Mouse (Mus musculus) G1E (cell line): ENCODE data around the gene Vwa5b1.

Experiments used
- CTCF ChIP-seq: IDR thresholded peaks from 2 replicates; pipeline ENCODE4 v1.5.1; 2012; ENCODE audit warnings: low read depth, low read length, inconsistent platforms, mixed read lengths
- GATA1 ChIP-seq: IDR thresholded peaks from 2 replicates; pipeline ENCODE4 v1.6.1; 2012; ENCODE audit warnings: borderline replicate concordance, low read length, inconsistent platforms, mixed read lengths
- GATA2 ChIP-seq: IDR thresholded peaks from 2 replicates; pipeline ENCODE4 v1.6.1; 2012; ENCODE audit warnings: low read depth, low read length, inconsistent platforms, borderline replicate concordance
- POLR2AphosphoS5 ChIP-seq: IDR thresholded peaks from 2 replicates; pipeline ENCODE4 v1.6.1; 2012; ENCODE audit warnings: low read depth, low read length, inconsistent platforms; ENCODE audit not compliant: insufficient replicate concordance
- TAL1 ChIP-seq: conservative IDR thresholded peaks from 2 replicates; pipeline ENCODE4 v1.6.1; 2012; ENCODE audit warnings: low read depth, low read length, inconsistent platforms, mixed read lengths

DNA sequence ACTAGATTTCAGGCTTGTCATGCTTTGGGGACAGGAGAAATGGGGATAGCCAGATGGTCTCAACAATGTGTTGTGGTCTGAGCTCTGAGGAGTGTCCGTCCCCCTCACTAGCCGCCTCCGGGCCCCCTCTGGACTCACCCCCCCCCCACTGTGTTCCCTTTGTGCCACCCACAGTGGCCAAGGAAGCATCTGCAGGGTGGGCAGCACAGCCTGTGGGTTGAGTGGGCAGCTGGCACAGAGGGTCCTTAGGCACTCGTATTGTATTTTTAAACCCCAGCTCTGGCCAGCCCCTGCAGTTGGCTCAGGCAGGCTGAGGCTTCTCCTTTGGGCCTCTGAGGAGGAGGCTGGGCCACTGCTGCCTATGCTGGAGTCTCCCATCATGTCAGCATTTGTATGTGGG lies 110.0 kb downstream of the Vwa5b1 start:
- TF ChIP-seq CTCF (no peak), GATA1 (no peak), GATA2 (no peak), POLR2AphosphoS5 (no peak), TAL1 (no peak)
